Mouse (Mus musculus) layer of hippocampus, postnatal 10 days (tissue): Measurements from ENCODE around the gene St6galnac4. TPM values are rescaled to one million over a fixed set of nuclear protein-coding genes. Genes with fewer than 3 reads are reported as not detected.

Experiments
- DNase-seq, 2 experiments: peaks; one replicate each; pipeline ENCODE4 v3.0.0; 2021; ENCODE audit warnings: low spot score in 2 of 2
- total RNA-seq, 2 experiments: library from RNA; stranded (reverse); gene quantifications; 2 replicates each; pipeline ENCODE4 v1.2.3; 2021

St6galnac4 gene
- total RNA-seq, 2 experiments from 2014 or later, result 41.9 to 47.1 TPM

DNA sequence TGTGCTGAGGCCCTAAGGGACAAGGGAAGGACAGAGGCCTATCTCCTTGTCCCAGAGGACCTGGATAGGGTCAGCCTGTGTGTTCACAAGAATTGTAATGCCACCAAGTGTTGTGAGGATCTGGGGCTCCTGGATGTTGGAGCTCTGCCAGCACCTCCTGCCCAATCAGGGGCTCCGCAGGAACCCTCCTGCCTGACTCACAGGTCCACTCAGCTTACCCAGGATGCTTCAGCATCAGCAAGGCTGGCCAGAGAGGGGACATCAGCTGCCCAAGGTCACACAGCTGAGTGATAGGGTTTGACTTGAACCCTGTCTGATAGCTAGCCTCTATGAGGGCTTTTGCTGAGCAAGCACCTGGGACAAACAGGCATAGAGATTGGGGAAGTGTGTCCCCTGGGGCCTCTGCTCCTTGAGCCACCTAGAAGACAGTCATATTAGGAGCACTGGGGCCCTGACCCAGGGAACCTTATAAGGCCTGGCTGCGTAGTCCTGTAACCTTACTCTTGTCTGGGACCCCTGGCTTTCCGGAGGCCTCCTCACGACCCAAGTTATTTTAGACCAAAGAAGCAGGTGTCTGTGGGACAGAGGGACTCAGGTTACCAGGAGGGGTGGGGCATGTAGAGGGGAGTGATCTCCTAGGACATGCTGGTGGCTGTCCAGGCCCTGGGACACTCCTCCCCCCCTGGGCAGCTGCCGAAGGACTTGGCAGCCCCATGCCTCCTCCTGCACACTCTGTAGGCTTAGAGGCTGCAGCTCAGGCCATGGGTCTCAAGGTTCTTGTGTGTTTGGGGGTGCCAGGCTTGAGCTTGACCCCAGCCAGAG lies 39.2 kb downstream of the St6galnac4 start:
- DNase-seq, result peak; percentile 53 to 63

DNA sequence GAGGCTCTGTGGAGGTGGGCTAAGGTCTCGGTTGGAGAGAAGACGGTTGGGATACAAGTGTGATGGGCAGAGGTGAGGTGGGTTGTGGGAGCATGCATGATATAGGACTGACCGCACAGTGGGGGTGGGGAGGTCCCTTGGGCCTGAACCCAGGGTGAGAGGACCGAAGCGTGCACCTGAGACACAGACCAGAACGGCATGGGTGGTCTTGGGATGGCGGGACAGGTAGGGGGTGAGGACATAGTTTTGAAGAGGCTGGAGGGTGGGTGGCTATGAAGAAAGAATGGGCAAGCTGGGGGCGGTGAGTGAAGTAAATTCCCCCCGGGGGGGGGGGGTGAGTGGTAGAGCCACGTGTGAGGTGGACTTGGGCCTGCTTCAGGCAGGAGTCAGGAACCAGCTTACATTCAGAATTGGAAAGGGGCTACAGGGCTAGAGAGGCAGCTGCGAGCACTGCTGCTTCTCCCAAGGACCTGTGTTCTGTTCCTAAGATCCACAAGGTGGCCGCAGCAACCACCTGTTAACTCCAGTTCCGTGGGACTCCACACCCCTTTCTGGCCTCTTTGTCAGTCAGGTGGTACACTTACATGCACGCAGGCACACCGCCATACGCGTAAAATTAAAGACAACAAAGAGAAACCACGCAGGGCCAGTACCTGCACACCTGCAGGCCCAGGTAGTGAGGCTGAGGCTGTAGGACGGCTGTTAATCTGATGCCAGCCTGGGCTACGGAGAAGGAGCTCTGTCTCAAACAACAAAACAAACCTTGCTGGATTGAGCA lies 40.6 kb downstream of the St6galnac4 start:
- DNase-seq, result no peak

DNA sequence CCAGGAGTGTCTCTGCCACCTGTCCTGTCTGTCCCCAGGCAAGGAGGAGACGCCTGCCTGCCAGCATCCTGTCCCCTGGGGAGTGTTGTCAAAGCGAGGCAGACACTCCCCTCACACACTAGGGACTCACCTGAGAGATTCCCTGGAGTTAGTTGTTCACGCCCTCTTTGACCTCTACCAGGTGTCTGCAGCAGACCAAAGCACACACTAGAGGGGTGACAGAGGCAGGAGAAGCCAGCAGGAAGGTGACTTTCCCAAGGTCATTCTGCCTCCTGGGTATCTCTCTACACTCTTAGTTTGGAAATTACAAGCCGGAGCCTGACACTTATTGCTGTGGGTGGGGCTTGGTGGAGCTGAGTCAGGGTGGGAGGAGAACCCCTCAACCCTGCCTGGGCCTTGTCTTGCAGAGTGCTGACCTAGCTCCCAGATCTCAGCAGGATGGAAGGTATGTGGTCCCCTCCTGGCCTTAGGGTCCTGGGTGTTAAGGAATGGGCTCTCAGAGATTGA lies 41.2 kb downstream of the St6galnac4 start:
- DNase-seq, result no peak

DNA sequence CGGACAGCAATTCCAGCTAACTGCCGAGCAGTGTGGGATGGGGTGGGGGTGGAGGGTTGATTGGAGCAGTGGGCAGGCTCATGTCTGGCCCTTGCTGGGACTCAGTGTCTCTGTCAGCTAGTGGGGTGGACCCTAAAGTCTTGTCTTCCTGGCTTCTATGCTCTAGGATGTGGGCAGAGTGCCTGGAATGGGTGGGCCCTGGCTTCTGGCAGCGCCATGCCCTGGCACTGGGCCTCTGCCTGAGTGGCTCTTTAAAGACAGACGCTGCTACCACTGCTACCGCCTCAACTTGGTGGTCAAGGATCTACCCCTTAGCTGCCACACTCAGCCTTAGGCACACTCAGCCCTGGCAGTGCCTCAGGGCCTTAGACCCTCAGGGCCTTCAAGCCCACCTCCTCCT lies 41.8 kb downstream of the St6galnac4 start:
- peak; percentile 77 to 84 for DNase-seq

DNA sequence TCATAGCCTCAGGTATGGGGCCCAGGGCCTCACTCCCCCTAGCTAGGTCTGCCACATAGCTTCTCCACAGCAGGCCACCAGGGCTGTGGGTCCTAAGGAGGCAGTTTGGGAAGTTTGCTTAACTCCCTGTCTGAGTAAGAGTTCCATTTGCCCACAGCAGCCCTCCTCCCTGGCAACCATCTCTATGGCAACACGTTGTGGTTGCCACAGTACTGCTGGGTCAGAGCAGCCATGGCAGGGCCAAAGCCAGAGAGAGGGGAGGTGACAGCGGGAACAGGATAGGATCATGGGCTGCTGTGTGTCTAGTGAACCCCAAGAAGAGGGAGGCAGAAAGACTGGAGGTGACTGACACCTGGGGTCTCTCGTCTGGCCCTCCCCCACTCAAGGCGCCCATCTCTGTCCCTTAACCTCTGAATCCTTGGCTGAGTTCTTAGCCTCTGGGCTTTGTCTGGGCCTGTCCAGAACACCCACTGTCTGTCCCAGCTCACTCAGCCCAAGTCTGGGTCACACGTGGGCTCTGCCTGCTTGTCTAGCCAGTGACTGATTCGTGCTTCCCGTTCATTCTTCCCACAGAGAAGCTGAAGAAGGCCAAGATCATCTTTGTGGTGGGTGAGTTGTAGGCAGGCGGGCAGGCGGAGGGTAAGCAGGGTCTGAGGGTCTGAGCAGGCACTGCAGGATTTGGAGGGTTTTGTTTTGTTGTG lies 42.5 kb downstream of the St6galnac4 start:
- DNase-seq, result peak; percentile 62 to 64

DNA sequence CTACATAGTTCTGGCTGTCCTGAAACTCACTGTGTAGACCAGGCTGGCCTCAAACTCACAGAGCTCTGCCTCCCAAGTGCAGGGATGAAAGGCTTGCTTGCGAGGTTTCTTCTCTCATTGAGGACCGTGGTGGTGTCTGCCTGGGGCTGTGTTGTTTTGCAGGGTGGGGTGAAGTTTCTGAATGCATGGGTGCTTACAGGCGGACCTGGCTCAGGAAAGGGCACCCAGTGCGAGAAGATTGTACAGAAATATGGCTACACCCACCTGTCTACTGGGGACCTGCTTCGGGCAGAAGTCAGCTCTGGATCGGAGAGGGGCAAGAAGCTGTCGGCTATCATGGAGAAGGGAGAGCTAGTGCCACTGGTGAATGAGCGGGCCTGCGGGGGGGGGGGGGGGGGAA lies 43.1 kb downstream of the St6galnac4 start:
- no peak for DNase-seq

DNA sequence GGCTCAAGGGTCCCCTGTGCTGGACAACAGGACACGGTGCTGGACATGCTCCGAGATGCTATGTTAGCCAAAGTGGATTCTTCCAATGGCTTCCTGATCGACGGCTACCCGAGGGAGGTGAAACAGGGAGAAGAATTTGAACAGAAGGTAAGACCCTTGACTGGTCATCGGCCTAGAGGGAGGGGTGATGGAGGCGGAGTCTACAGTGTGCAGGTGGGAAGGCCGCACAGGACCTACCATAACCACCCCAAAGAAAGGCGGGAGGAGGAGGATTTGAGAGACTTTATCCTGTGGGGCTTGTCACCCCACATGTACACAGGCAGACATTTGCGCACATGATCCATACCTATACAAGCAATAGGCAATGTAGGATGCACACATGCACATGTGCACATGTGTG lies 44.2 kb downstream of the St6galnac4 start:
- no peak for DNase-seq

DNA sequence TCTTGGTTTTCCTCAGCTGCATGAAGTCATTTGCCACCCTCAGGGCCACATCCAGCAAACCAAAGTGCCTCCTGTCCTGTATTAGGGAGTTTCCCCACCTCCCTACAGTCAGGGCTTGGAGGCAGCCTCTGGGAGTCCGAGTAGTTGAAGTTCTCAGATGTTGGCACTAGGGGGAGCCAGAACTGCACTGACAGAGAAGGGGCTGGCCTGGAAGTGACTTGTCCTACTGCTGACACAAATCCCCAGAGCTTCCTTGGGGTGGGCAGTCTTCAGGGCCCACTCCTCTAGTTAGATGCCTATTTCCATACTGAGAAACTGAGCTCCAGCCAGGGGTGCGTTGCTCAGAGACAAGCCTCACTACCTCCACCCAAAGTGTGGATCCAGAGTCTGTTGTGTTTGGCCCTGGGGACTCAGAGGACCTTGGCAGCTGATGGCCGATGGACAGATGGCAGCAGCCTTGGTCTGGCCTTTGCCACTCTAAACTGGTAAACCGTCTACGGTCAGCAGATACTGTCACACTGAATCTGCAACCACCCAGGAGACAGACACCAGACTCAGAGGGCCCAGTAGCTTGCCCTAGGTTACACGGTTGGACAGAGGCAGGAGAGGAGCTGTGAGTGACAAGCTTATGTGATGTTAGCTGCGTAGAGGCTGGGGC lies 45.0 kb downstream of the St6galnac4 start:
- peak; percentile 82 to 87 for DNase-seq

DNA sequence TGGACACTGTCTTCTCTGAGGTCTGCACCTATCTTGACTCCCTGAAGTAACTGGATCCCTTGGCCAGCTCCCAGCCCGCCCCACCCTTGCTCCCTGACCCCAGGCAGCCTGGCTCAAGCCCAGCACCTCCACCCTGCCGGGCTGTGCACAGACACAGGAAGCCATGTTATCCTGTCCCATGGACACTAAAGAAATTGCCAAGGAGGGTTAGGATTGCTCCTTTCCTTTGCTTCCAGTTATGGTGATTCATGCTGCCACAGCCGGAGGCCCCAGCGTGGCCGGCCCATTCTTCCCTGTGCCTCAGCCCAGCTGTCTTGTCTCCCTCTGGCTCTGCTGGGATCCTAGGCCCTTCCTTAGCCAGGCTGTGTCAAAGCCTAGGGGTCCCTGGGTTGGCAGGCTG lies 46.8 kb downstream of the St6galnac4 start:
- no peak for DNase-seq

DNA sequence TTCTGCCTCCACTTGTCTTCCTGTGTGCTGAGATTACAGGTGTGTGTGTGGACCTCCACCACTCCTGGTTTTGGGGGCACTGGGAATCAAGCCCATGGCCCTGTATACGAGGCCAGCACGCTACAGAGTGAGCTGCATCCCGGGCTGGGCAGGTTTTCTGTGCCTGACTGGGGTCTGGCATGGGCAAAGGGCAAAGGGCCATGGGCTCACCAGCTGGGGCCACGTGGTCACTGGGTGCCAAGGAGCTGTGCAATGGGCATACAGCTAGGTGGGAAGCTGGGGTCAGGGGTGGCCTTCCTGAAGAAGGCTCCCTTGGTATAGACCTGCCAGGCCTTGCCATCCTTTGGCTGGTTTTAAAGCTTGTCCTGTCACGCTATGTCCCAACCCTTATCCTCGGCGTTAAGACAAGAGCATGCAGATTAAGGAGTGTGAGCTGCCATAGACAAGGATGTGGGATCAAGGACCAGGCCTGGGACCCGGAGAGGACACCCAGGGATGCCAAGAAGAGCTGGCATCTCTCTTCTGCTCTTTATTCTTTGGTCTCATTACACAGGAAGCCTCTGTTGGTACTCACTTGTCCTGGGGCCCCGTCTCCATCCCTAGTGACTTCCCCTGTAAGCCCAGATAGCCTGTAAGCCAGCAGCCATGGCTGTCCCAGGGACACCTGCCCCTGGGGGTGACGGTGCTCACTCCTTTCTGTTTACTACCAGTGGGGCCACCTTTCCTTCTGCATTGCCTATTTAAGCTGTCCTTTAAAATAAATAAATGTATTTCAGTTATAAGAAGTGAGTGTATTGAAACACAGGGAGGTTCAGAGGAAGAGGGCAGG lies 47.6 kb downstream of the St6galnac4 start:
- no peak for DNase-seq

DNA sequence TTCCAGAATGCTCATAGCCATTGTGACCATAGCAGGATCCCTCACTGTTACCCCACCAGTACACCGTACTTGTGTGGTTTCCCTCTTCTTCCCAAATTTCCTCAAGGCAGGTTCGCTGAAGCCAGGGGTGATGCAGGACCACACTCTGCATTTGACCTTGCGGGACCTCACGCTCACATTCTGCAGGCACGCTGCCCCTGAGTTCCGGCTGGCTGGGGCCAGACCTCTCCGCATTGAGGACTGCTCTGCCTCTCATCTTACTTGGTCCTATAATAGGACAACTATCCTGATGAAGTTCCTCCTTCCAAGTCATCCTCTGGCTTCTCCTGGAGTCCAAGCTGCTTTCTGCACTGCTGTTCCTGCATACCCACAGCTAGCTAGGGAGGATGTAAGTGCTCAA lies 49.7 kb downstream of the St6galnac4 start:
- DNase-seq, result no peak

DNA sequence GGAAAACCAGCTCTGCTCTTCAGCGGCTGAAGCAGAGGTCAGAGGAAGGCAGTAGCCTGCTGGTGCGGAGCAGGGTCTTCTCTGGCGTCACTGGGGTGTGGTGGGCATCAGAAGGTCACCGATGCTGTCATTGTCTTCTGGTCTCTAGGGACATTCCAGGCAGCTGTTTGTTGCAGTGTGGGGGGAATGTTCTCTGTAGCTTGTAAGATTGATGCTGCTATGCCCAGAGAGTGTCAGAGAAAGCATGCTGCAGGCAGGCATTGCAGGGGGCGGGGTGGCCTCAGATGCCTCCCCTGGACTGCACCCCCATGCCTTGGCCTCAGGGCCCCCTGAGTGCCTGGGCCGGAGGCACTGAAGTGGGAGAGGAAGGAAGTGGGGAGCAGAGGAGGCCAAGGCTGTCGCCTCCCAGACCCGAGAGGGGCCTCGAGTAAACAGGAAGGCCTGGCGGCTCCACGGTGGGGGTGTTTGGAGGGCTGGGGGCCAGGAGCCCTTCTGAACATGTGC lies 50.9 kb downstream of the St6galnac4 start:
- DNase-seq, result peak in 1 of 2 experiments; percentile 32

DNA sequence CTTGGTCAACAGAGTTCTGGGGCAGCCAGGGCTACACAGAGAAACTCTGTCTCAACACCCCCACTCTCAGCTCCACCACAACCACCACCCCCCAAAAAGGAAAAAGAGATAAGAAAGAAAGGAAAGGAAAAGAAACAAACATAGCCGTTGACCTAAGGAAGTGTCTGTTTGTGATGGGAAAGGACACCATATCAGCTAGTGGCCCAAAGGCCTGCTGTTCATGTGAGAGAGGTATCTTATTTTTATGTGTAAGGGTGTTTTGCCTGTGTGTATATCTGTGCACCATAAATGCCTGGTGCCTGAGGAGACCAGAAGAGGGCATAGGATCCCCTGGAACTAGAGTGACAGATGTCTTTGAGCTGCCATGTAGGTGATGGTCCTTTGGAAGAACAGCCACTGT lies 52.7 kb downstream of the St6galnac4 start:
- no peak for DNase-seq

DNA sequence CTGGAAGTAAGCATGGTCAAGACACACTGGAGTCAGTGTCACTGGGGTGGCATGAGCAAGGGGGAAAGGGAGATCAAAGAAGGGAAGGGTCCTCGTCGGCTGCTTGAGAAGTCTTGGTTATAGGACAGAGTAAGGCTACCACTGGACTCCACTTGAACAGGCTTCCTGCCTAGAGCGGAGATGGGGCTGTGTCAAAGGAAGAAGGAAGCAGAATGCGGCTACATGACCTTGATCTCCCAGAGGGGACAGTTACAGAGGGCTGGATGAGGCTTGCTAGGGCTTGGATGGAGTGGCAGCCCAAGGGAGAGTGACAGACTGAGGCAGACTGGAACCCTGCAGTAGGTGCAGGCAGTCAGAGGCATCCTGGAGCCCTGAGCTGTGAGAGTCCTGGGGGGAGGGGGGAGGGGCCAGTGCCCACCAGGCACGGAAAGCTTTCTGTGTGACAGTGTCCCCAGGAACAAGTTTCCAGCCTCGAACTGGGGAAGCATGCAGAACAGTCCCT lies 53.7 kb downstream of the St6galnac4 start:
- DNase-seq, result no peak

DNA sequence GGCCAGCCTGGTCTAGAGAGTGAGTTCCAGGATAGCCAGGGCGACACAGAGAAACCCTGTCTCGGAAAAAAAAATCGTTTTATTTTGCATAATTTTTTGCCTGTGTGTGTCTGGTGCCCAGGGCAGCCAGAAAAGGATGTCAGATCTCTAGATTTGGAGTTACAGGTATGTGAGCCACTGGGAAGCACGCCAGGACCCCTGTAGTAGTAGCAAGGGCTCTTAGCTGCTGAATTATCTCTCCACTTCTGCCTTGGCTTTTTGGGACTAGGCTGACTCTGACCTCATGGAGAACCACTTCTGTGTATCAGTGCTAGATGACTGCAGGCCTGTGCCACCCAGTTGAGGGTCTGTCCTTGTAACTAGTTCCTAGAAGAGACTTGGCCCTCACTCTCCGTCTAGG lies 54.9 kb downstream of the St6galnac4 start:
- DNase-seq, result no peak

DNA sequence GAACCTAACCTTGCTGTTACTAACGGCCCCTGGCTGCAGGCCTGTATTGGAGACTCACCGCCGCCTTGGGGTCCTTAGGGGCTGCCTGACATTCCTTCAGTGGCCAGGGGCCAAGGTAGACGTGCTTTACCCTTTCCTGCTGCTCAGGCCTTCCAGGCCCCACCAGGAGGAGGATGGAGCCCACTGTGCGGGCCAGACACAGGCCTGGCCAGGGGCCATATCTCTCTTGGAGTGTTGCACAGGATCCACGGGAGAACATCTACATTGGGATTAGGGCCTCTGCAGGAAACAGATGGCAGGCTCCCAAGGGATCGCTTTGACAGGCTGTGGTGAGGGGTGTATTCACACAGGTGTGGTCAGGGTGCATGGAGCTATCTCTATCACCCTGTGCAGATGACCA lies 55.9 kb downstream of the St6galnac4 start:
- DNase-seq, result no peak

DNA sequence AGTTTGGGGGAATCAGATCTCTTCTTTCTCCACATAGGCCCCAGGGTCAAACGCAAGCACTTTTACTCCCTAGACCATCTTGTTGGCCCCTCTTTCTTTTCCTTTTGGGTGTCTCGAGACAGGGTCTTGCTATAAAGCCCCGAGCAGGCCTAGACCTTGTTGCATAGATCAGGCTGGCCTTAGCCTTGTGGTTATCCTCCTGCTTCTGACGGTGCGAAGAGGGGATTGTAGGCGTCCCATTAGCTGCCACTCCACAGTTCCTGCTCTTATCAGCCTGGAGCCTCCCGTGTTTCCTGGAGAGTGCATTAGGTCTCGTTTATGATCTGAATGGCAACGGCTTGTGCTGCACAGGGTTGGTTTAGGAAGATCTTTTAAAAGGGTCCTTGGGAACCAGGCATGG lies 57.2 kb downstream of the St6galnac4 start:
- no peak for DNase-seq

DNA sequence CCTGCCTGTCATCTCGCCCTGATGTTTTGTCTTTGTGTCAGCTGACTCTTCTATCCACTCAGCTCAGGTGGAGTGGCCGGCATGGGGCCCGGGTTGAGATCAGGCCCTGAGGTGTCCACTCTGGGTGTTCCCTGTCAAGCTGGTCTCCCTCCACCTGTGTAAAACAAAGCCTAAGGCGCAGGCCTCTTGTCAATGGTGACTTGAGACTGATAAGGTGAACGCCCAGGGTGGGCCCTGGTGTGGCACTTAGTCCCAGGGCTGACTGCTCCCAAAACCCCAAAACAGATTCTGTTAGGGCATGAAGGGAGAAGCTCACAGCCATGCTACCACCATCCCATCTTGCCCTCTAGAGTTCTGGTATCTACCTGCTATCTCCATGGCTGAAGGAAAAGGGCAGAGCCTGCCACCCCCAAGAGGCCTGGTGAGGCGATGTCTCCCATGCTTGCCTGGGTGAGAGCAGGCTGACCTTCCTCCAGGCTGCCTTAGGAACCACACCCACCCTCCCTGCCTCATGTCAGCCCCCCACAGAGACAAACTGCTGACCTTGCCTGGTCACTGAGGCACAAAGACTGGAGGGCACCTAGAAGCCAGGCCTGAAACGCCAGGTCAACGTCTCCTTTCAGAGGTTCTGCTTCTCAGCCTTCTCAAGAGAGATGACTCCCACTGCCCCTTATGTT lies 58.0 kb downstream of the St6galnac4 start:
- no peak for DNase-seq

DNA sequence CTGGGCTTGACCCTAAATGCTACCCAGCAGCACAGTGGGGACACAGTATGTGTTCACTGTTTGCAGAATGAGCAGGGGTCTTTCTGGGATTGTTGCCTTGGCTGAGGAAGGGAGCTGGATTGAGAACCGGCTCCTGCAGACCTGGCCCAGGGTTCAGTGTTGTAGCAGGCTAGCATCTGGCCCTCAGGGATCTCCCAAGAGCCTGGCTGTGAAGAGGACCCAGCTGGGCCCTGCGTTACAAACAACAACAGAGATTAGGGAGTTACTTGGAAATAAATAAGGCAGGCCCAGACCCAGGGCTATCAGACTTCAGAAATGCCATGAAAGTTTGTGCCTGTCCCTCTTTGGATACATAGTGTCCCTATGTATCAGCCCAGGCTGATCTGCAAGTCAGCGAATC lies 58.8 kb downstream of the St6galnac4 start:
- DNase-seq, result no peak
